Mouse (Mus musculus): ENCODE data around the gene Mybph. TPM values are rescaled to one million over a fixed set of nuclear protein-coding genes. Genes with fewer than 3 reads are reported as not detected.
"Not testable (repeated sequence)": the region's sequence is repeated elsewhere in the genome, so short reads cannot be mapped to it uniquely, and the experiment has no call there.

Mybph gene
- total RNA-seq, 2 experiments from 2014 or later = 192 to 318 TPM

GRCm38 (mm10) chr1:134243948-134244914 is 51.0 kb downstream of the Mybph start:
- H3K27ac ChIP-seq = peak overlapping the region; percentile 46; the same call in 1 of the 2 replicates
- H3K4me3 ChIP-seq = peak overlapping the region; percentile 33
- peak; percentile 93 for TF ChIP-seq CTCF (IDR thresholded peaks at IDR 0.05)
- peak; percentile 93 for DNase-seq
- intact Hi-C loops (cut with DNase I) = loop anchor here (1.0 to 5.0 kb wide), 3 partner anchors 47 to 93 kb away; no protein-coding TSS in a partner anchor

- DNase-seq = peak; percentile 39
- H3K4me3 ChIP-seq = no peak overlapping the region
- no peak overlapping the region for H3K27ac ChIP-seq
- intact Hi-C loops (cut with DNase I) = loop anchor here (2.0 kb wide), 1 partner anchor 48 kb away; no protein-coding TSS in a partner anchor
- no peak for TF ChIP-seq CTCF (IDR thresholded peaks at IDR 0.05)
These were observed 51.9 kb downstream of the Mybph start for GRCm38 (mm10) chr1:134245004-134245717.

GRCm38 (mm10) chr1:134246590-134246989 is 53.3 kb downstream of the Mybph start:
- peak overlapping the region; percentile 51 for H3K27ac ChIP-seq
- no peak overlapping the region for H3K4me3 ChIP-seq
- intact Hi-C loops (cut with DNase I) = no loop called here
- peak; percentile 41 for DNase-seq
- TF ChIP-seq CTCF (IDR thresholded peaks at IDR 0.05) = no peak

- DNase-seq; H3K27ac ChIP-seq; H3K4me3 ChIP-seq; intact Hi-C loops (cut with DNase I): not testable (repeated sequence)
These were observed 56.4 kb downstream of the Mybph start for GRCm38 (mm10) chr1:134249681-134250080.

Other genes with a start within 250 kb of the Mybph start
- gene Fmod, start 156.2 kb upstream of the Mybph start, total RNA-seq (2021) = 100 to 1,000 TPM in 1 of 2 experiments, 10 to 100 TPM in 1; 53.6 to 322 TPM
- gene Btg2, start 114.3 kb upstream of the Mybph start, total RNA-seq (2021) = 10 to 100 TPM; 14.1 to 46.8 TPM
- gene Chit1, start 82.2 kb upstream of the Mybph start, total RNA-seq (2021) = not detected
- gene Chil1, start 11.3 kb upstream of the Mybph start, total RNA-seq (2021) = 1 to 10 TPM; 1.8 to 6.9 TPM
- under 1 TPM; 0.20 to 0.31 TPM for gene Adora1, start 42.0 kb downstream of the Mybph start, total RNA-seq (2021)
- 10 to 100 TPM; 11.6 to 34.5 TPM for gene Myog, start 96.5 kb downstream of the Mybph start, total RNA-seq (2021)
- under 1 TPM; 0.42 to 0.46 TPM for gene Ppfia4, start 139.5 kb downstream of the Mybph start, total RNA-seq (2021)
- 10 to 100 TPM; 12.3 to 12.4 TPM for gene Tmem183a, start 168.5 kb downstream of the Mybph start, total RNA-seq (2021)
- gene 4933406M09Rik, start 192.5 kb downstream of the Mybph start, total RNA-seq (2021) = not detected
- gene Cyb5r1, start 212.1 kb downstream of the Mybph start, total RNA-seq (2021) = 10 to 100 TPM; 82.3 to 84.1 TPM
- gene Adipor1, start 221.9 kb downstream of the Mybph start, total RNA-seq (2021) = 100 to 1,000 TPM; 163 to 196 TPM